Mouse (Mus musculus) left cerebral cortex, postnatal 25 days (tissue): ENCODE data around the gene Mcam. TPM values are rescaled to one million over a fixed set of nuclear protein-coding genes. Genes with fewer than 3 reads are reported as not detected.
"Not testable (repeated sequence)": the region's sequence is repeated elsewhere in the genome, so short reads cannot be mapped to it uniquely, and the experiment has no call there.

Experiments used
- DNase-seq, 2 experiments: peaks; one replicate each; pipeline ENCODE4 v3.0.0; 2022; ENCODE audit warnings: low spot score in 2 of 2, mixed read lengths in 1 of 2
- intact Hi-C: fragments of 180-260 bp; cut with DNase I; formaldehyde crosslinking; loops from one replicate; pipeline ENCODE4 v1.15.1; 2025
- total RNA-seq, 2 experiments: library from RNA; stranded (reverse); gene quantifications; 2 replicates each; pipeline ENCODE4 v1.2.3; 2021

Gene Mcam
- total RNA-seq, 2 experiments from 2014 or later, result 13.2 to 14.8 TPM

DNA sequence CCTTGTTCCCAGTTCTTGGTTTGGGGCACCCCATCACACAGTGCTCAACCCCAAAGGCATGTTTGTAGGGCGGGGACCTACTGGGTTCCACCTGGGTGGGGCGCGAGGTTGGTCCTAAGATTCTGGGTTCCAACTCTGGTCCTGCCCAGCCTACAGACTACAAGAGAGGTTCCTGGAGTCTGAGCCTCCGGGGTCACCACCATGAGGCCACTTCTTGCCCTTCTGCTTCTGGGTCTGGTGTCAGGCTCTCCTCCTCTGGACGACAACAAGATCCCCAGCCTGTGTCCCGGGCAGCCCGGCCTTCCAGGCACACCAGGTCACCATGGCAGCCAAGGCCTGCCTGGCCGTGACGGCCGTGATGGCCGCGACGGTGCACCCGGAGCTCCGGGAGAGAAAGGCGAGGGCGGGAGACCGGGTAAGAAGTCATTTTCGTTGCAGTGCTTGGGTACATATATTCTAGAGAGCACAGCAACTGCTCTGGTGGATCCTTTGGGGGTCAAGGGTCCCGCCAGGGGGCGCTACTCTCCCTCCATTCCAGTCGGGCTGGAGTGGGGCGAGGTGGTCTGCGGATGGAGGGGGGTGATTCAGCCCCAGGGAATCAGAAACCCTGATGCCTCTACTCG lies 26.6 kb upstream of the Mcam start:
- DNase-seq, result no peak
- intact Hi-C loops, result loop anchor here (2.0 to 5.0 kb wide), 2 partner anchors 35 to 120 kb away; no protein-coding TSS in a partner anchor

DNA sequence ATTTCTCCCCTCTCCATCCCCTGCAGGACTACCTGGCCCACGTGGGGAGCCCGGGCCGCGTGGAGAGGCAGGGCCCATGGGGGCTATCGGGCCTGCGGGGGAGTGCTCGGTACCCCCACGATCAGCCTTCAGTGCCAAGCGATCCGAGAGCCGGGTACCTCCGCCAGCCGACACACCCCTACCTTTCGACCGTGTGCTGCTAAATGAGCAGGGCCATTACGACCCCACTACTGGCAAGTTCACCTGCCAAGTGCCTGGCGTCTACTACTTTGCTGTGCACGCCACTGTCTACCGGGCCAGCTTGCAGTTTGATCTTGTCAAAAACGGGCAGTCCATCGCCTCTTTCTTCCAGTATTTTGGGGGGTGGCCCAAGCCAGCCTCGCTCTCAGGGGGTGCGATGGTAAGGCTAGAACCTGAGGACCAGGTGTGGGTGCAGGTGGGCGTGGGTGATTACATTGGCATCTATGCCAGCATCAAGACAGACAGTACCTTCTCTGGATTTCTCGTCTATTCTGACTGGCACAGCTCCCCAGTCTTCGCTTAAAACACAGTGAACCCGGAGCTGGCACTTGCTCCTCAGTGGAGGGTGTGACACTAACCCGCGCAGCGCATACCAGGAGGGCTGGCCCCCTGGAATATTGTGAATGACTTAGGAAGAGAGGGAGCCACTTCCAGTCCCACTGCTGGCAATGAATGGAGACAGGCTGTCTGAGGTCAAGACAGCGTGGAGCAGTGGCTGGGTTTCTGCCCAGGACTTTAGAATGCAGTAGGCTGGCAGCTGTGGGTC lies 25.8 kb upstream of the Mcam start:
- intact Hi-C loops, result loop anchor here (2.0 to 5.0 kb wide), 2 partner anchors 36 to 121 kb away; no protein-coding TSS in a partner anchor
- DNase-seq, result no peak

DNA sequence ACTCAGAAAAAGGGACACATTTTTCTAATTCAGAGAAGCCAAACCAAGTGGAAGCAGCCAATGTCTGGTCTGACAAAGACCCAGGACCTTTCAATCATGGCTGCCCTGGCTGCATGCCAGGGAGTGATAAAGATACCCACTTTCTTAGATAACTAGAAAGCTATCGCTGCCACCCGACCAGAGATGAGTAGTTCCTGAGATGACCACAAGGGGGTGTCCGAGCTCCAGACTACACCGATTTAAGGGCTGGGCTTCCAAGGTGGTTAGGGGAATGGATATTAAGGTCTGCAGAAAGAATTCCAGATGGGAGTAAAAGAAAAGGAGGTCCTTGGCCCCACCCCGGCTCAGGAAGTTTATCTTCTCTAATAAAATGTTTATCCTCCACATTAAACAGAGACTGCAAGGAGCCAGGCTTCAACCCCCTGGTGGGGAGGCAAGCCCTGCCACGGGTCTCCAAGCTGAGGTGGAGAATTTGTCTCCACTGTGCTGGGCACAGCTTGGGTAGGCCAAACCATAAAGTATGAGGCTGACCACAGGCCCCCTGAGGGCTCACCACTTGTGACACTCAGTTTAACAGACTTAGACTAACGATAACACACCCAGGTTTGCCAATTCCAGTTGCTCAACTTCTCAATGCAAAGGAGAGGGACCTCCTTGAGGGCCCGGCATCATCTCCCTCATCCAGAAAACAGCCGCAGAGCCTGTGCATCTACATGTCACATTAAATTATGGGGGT lies 24.7 kb upstream of the Mcam start:
- intact Hi-C loops, result loop anchor here (2.0 to 5.0 kb wide), 2 partner anchors 37 to 122 kb away; no protein-coding TSS in a partner anchor
- peak; percentile 72 to 74 for DNase-seq

DNA sequence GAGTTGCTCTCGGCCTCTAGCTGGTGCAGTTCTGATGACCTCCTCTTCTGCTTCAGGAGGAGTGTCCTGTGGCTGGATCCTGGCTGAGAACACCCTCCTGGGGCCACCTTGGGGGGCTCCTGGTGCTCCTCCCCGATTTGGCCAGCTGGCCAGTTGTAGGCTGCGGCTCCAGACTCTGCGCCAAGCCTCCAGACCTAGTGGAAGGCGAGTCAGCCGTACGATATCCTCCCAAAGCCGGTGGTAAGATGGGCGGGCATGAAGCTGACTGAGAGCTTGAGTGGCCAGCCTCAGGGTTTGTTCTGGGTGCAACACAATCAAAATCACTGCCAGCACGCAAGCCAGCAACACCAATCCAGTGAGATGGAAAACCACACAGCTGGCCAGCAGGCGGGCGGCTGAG lies 22.4 kb upstream of the Mcam start:
- intact Hi-C loops, DNase-seq: not testable (repeated sequence)

DNA sequence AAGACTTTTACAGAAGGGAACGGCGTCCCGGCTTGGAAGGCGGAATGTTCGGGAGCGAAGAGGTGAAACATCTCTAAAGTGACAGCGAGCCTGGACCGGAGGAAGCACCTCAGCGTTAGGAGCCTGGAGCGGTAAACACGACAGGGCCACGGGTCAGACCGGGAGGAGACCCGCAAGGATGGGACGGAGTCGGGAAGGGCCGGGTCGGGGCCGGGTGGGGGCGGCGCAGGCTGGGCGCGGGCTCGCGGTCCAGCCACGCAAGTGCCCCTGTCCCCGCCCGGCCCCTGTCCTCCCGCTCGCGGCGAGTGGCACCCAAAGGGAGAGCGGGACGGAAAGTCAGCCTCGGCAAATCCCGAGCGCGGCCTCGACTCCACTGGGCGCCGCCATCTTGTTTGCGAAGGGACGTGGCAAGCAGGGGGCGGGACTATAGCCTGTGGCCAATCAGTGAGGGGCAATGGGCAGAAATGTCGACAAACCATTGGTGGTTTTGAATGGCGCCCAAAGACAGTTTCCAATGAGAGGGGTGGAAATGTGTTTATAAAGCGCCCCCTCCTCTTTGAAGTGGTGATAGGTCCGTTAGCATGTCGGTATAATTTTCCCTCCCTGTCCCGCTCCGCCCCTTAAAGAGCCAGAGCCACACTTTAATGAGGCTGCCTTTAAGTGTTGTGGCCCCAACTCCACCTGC lies 21.0 kb upstream of the Mcam start, which contains the start of the genes Gm49380 and Rnf26:
Gm49380 (minus strand) TSS at position 396 of the 685 bp plus-strand sequence.
Rnf26 (minus strand) TSS at position 413 of the 685 bp plus-strand sequence.
- intact Hi-C loops, result no loop called here
- DNase-seq, result peak; percentile 96 to 99

DNA sequence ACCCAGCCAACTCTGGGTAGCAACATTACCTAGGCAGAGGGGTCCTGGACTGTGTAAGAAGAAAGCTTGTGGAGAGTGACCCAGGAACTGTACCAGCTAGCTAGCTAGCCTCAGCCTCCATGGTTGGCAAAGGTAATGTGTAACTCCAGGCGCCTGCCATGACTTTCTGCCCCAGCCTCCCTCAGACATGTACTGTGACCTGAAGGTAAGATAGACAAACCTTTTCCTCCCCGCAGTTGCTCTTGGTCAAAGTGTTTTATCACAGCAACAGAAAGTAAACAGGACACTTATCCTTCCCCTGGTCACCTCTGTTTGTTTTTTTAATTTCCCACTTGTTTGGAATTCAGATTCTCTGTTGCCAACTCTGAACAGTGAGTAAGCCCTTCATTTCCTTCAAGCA lies 19.8 kb upstream of the Mcam start:
- DNase-seq, result no peak
- intact Hi-C loops, result no loop called here

DNA sequence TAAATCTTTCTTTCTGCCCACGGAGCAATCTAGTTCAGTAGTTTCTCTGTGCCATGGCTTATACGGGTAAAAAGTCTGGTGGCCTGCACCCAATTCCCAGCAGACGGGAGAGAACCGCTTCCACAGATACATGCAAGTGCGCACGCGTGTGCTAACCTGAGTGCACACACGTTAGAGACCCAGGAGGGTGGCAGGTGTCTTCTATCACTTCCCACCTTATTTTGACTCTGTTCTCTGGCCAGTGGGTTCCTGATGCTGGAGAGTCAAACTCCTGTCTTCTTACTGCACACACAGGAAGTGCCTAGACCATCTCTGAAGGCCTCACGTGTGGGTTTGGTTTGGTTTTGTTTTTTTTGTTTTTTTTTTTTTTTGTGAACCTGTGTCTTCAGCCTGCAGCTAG lies 18.7 kb upstream of the Mcam start:
- intact Hi-C loops, result no loop called here
- DNase-seq, result no peak

DNA sequence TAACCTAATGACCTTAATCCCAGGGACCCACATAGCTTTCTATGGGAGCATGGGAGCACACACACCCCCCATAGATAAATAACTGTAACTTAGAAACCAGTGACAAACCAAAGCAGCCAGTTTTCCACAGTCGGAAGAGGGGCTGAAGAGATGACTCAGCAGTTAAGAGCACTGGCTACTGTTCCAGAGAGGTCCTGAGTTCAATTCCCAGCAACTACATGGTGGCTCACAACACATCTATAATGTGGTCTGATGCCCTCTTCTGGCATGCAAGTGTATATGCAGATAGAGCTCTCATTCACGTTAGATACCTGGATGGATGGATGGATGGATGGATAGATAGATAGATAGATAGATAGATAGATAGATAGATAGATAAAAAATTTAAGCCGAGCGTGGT lies 18.1 kb upstream of the Mcam start:
- intact Hi-C loops, result no loop called here
- no peak for DNase-seq

DNA sequence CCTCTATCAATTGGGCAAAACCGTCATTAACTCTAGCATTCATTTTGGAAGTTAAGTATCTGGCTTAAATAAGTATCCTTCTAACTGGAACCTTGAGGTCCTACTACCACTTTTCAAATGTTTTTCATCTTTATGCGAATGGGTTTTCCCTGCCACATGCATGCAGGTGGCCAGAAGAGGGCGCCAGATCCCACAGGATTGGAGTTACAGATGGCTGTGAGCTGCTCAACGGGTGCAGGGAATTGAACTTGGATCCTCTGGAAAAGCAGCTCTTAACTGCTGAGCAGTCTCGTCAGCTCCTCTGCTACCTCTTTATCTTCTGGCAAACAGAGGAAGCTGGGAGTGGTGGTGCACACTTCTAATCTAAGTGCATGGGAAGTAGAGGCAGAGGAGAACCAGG lies 15.3 kb upstream of the Mcam start:
- DNase-seq, result no peak
- intact Hi-C loops, result no loop called here

DNA sequence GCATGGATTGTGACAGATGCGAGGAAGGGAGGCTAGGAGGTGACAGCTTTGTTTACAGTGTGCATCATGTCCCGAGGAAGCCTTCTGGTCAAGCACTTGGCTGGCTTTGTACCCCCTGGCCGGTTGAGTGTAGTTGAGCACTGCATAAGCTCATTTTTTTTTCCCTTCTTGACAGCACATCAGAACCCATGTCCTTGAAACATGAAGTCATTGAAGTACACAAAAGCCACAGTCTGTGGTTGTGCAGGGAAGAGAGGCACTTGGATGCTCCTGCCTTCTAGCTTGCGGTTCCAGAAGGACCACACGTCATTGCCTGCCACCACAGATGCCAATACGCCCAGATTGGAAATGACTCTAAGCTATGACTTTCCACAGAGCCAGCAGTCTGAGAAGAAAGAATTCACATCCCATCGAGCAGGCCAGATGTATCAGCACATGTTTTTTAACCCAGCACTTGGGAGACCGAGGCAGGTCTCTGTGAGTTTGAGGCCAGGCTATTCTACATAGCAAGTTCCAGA lies 14.3 kb upstream of the Mcam start:
- intact Hi-C loops, result loop anchor here (5.0 kb wide), 1 partner anchor 133 kb away; no protein-coding TSS in a partner anchor
- peak in 1 of 2 experiments; percentile 57 for DNase-seq

DNA sequence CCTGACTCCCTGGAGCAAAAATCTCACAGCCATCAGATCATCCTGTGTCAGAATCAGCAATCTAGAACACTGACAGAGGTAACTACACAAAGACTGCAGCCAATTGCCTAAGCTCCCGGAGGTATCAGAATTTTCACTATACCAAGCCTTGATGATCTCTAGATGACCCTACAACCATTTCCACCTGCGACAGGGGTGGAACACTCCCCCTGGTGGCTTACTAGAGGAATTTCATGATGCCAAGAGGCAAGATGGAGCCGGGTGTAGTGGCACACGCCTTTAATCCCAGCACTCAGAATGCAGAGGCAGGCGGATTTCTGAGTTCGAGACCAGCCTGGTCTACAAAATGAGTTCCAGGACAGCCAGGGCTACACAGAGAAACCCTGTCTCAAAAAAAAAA lies 10.0 kb upstream of the Mcam start:
- no peak for DNase-seq
- intact Hi-C loops, result loop anchor here (5.0 kb wide), 1 partner anchor 137 kb away; no protein-coding TSS in a partner anchor

DNA sequence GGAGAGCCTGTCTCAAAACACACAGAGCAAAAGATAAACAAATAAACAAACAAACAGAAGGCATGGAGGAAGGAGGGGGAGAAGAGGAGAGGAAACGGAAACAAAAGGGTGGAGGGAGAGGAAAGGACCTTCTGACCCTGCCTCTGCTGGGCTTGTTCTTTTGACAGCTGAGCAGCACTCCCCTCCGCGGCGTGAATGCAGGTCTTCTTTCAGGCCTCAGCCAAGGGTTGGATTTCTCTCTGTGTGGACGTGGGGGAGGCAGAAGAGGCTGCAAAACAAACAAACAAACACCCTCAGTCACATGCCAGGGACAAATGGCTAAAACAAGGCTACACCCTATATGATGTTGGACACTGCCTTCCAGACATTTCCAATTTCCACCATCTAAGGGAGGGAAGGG lies 9.2 kb upstream of the Mcam start:
- DNase-seq, result no peak
- intact Hi-C loops, result loop anchor here (5.0 kb wide), 1 partner anchor 267 kb away; no protein-coding TSS in a partner anchor

DNA sequence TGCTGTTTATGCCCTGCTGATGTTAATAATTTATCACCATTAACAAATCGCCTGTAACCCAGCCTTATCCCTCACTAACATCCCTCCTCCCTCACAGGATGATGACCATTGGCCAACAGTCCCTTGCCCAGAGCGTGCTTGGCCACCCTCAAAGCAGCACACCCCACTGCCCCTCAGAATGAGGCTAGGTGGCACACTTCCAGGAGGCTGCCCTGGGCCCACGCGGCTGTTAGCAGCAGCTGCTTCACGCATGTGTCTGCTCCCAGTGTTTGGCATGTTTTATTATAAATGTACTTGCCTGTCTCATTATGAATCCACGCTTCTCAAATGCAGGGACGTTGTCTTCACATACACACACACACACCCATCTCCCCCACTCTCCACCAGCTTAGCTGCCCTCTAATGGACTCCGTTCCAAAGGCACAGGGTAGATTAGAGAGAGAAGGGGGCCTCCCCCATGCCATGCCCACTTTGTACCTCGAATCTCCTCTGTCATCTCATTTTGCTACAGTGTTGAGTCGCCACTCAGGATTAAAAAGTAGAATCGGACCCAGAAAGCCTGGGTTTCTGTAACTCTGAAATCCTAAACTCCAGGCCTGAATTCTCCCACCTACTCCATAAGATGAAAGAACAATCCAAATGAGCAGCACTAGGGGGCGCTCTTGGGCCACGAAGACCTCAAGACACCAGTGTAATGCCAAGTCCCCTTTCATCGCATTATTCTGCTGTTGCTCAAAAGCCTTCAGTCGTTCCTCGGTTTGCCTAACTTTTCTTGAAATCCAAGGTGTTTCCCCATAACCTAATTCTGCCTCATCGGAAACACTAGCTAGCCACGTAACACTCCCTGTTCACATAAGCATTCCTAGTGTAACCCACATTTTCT lies 8.5 kb upstream of the Mcam start:
- DNase-seq, result peak; percentile 89 to 93
- intact Hi-C loops, result loop anchor here (1.0 to 5.0 kb wide), 2 partner anchors 109 to 267 kb away; partner anchors contain the start of gene Cbl

DNA sequence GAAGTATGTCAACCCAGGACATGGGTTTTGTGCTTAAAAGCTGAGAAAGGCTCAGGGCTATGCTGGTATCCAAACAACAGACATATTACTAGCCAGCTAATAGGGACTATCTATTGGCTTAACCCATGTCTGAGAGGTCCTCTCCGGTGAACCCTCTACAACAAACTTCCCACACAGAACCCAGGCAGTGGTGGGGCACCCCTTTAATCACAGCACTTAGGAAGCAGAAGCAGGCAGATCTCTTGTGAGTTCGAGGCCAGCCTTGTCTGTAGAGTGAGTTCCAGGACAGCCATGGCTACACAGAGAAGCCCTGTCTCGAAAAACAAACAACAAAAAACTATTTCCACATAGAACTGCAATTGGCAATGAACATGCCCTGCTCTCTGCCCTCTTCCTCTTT lies 7.5 kb upstream of the Mcam start:
- intact Hi-C loops, result loop anchor here (1.0 to 5.0 kb wide), 2 partner anchors 108 to 266 kb away; partner anchors contain the start of gene Cbl
- no peak for DNase-seq

DNA sequence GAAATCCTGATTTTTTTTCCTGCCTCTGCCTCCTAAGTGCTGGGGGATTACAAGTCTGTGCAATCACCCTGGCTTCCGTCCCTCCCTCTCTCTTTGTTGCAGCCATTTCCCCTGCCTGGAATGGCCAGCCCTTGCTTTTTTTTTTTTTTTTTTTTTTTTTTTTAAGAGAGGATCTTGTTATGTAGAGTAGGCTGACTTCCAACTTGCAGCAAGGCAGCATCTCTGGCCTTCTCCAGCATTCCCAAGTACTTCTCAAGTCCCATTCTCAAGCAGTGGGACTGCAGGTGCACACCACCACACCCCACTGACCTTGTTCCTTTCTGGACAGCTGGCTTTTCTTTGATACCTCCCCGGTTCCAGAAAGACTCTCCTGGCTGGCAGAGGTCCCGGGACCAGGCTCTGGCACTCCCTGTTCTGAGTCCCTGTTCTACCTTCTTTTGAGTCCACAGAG lies 6.9 kb upstream of the Mcam start:
- intact Hi-C loops, result loop anchor here (5.0 kb wide), 1 partner anchor 265 kb away; no protein-coding TSS in a partner anchor
- DNase-seq, result no peak

DNA sequence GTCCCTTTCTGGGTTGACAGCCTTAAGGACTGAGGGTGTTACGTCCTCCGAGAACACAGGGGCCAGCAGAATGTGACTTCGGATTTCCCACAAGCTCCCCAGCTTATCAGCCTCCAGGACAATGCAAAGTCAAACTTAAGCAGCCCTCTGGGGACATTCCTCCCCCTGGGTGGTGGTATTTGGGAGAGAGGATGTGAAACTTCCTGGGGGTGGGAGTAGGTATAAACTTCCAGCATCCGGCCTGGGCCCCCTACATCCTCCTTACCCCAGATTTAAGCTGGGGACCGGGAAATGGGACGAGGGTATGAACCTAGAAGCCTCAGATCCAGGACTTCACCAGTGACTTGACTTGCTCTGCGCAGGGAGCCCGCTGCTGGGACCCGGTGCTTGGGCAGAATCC lies 4.6 kb upstream of the Mcam start:
- intact Hi-C loops, result loop anchor here (5.0 kb wide), 2 partner anchors 118 to 263 kb away; no protein-coding TSS in a partner anchor
- DNase-seq, result no peak

DNA sequence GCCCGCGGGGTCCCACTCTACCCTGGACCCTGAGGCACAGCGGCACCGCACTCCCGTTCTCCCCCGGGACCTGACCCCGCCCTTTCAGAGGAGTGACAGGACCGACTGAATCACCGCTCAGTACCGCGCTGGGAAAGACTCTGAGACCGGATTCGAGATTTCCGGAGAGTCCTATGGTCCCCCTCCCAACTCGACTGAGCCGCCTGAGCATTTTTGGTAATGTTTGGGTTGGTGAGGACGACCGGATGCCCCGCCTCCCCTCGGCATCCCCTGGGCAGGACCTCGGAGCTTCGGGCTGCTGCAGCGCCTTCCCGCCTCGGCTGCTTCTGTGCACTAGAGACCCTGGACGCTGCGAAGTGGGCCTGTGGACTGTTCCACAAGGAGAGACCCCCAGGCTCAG lies 4.2 kb upstream of the Mcam start:
- intact Hi-C loops, result loop anchor here (5.0 kb wide), 1 partner anchor 117 kb away; no protein-coding TSS in a partner anchor
- DNase-seq, result no peak
